Mouse (Mus musculus) olfactory bulb, adult 2 months (tissue): ENCODE results near the gene Tenm3.

Experiments used
- CTCF ChIP-seq: fragments of 200-500 bp; IDR thresholded peaks from 2 replicates; pipeline ENCODE4 v1.5.1; 2012; ENCODE audit warnings: low read depth, mild to moderate bottlenecking, low read length, moderate library complexity; ENCODE audit not compliant: insufficient read depth
- POLR2A ChIP-seq: fragments of 200-500 bp; IDR thresholded peaks from 2 replicates; pipeline ENCODE4 v1.6.1; 2012; ENCODE audit warnings: mild to moderate bottlenecking, low read depth, low read length, moderate library complexity; ENCODE audit not compliant: insufficient read depth

GRCm38 (mm10) chr8:48511546-48511945 lies 332.2 kb downstream of the Tenm3 start:
- TF ChIP-seq CTCF: no peak
- TF ChIP-seq POLR2A: no peak
